15 mouse cellular contexts compared by ENCODE assay signal in genomic region chr15:100717933-100718332, GRCm38 (mm10).
"Had no signal": no experiment of that assay in that cellular context is flagged by ENCODE, and none has a peak within 500 bp of the region (broad histone marks: within the 10 kb centered on the region; RNA-seq: fewer than 3 reads in every experiment).

No protein-coding gene starts in this region.

- H3K9me3 ChIP-seq: midbrain, embryonic 12.5 days; midbrain, embryonic 15.5 days; neural tube, embryonic 12.5 days; neural tube, embryonic 15.5 days had no signal

- H3K36me3 ChIP-seq: liver, embryonic 13.5 days; midbrain, embryonic 12.5 days; midbrain, embryonic 15.5 days; neural tube, embryonic 12.5 days; neural tube, embryonic 15.5 days had no signal

- H3K4me2 ChIP-seq: liver, embryonic 13.5 days; midbrain, embryonic 12.5 days; midbrain, embryonic 15.5 days; neural tube, embryonic 12.5 days; neural tube, embryonic 15.5 days had no signal

- DNase-seq: kidney, adult 2 months; layer of hippocampus, postnatal 36 days; liver, embryonic 13.5 days; lung, adult 2 months; lung, postnatal 14 days; retina, postnatal 1 day; right cerebral cortex, postnatal 25 days; thymus, adult 18-20 months had no signal

- ATAC-seq: midbrain, embryonic 15.5 days had no signal

- H3K4me3 ChIP-seq: left cerebral cortex, adult 2 months; liver, embryonic 13.5 days; midbrain, embryonic 12.5 days; midbrain, embryonic 15.5 days; neural tube, embryonic 12.5 days; neural tube, embryonic 15.5 days had no signal

- H3K27ac ChIP-seq: kidney, postnatal 0 days; left cerebral cortex, adult 2 months; liver, embryonic 13.5 days; macrophage; midbrain, embryonic 12.5 days; midbrain, embryonic 15.5 days; neural tube, embryonic 12.5 days; neural tube, embryonic 15.5 days had no signal

- H3K27me3 ChIP-seq: midbrain, embryonic 12.5 days; midbrain, embryonic 15.5 days; neural tube, embryonic 12.5 days; neural tube, embryonic 15.5 days had no signal

- H3K4me1 ChIP-seq: midbrain, embryonic 15.5 days; neural tube, embryonic 12.5 days; neural tube, embryonic 15.5 days had no signal

- H3K9ac ChIP-seq: liver, embryonic 13.5 days; midbrain, embryonic 12.5 days; midbrain, embryonic 15.5 days; neural tube, embryonic 12.5 days; neural tube, embryonic 15.5 days had no signal
